Mouse (Mus musculus) heart, adult 2 months (tissue): ENCODE data around the gene Fam81a. TPM values are rescaled to one million over a fixed set of nuclear protein-coding genes. Genes with fewer than 3 reads are reported as not detected.

Experiments
- DNase-seq, 2 experiments: peaks; one replicate each; pipeline ENCODE4 v3.0.0; 2021
- H3K27ac ChIP-seq: fragments of 200-600 bp; 2 replicates; pipeline ENCODE4 v1.8.1; 2022
- H3K27me3 ChIP-seq: fragments of 200-500 bp; 2 replicates; pipeline ENCODE4 v1.6.1; 2012; ENCODE audit warnings: mild to moderate bottlenecking, low read length, inconsistent platforms, mixed read lengths; ENCODE audit not compliant: control insufficient read depth, insufficient read depth
- H3K36me3 ChIP-seq: fragments of 200-500 bp; 2 replicates; pipeline ENCODE4 v1.6.1; 2012; ENCODE audit warnings: low read length, inconsistent platforms; ENCODE audit not compliant: control insufficient read depth, insufficient read depth
- H3K4me1 ChIP-seq: fragments of 200-500 bp; 2 replicates; pipeline ENCODE4 v1.6.1; 2011; ENCODE audit warnings: low read length; ENCODE audit not compliant: control insufficient read depth, insufficient read depth
- H3K4me3 ChIP-seq: fragments of 200-600 bp; 2 replicates; pipeline ENCODE4 v1.8.1; 2022
- H3K79me2 ChIP-seq: fragments of 200-500 bp; replicated peaks from 2 replicates; pipeline ENCODE4 v1.6.1; 2012; ENCODE audit warnings: mild to moderate bottlenecking, inconsistent platforms, low read length, moderate library complexity, mixed read lengths; ENCODE audit not compliant: control insufficient read depth, insufficient read depth
- H3K9ac ChIP-seq: fragments of 200-500 bp; 2 replicates; pipeline ENCODE4 v1.6.1; 2012; ENCODE audit warnings: low read depth, mild to moderate bottlenecking, control low read depth, inconsistent platforms, low read length, mixed read lengths
- CTCF ChIP-seq: fragments of 200-600 bp; IDR thresholded peaks from 2 replicates; pipeline ENCODE4 v1.8.1; 2022; ENCODE audit warnings: antibody characterized with exemption, mild to moderate bottlenecking, moderate library complexity
- EP300 ChIP-seq: fragments of 200-500 bp; IDR thresholded peaks from 2 replicates; pipeline ENCODE4 v1.6.1; 2011; ENCODE audit warnings: low read depth, low read length, control low read depth; ENCODE audit not compliant: insufficient read depth
- POLR2A ChIP-seq: fragments of 200-500 bp; IDR thresholded peaks from 2 replicates; pipeline ENCODE4 v1.6.1; 2011; ENCODE audit warnings: mild to moderate bottlenecking, low read depth, low read length, control low read depth; ENCODE audit not compliant: insufficient read depth
- WGBS: fragments of 180-500 bp; shearing (Covaris S2); methylation state at CpG from one replicate; pipeline ENCODE4 v1.1.7; 2018; 5-methylcytosine and 5-hydroxymethylcytosine counted together
- intact Hi-C: fragments of 180-260 bp; cut with DNase I; formaldehyde crosslinking; loops from one replicate; pipeline ENCODE4 v1.15.1; 2025
- polyA plus RNA-seq: library from polyadenylated mRNA; depleted of rRNA; stranded (reverse); fragments of >200 nt; gene quantifications from 2 replicates; pipeline ENCODE4 v1.2.3, GENCODE M21; 2012
- total RNA-seq, 2 experiments: library from RNA; stranded (reverse); gene quantifications; 2 replicates each; pipeline ENCODE4 v1.2.3; 2021

Gene Fam81a
- total and polyA plus RNA-seq, 3 experiments, result 9.0 to 32.6 (median 30.7) TPM

GRCm38 (mm10) chr9:70090541-70090940 lies 51.8 kb downstream of the Fam81a start:
- H3K27me3 ChIP-seq, result no peaks in the 10 kb centered on the region
- TF ChIP-seq CTCF, result no peak
- no peak for TF ChIP-seq EP300
- no peak for TF ChIP-seq POLR2A
- no peak overlapping the region for H3K4me3 ChIP-seq
- no peaks in the 10 kb centered on the region; the same call in 1 of the 2 replicates for H3K4me1 ChIP-seq
- H3K36me3 ChIP-seq, result no peaks in the 10 kb centered on the region
- H3K9ac ChIP-seq, result no peak overlapping the region
- no peak overlapping the region for H3K27ac ChIP-seq
- H3K79me2 ChIP-seq, result no peaks in the 10 kb centered on the region
- DNase-seq, result no peak
- intact Hi-C loops, result no loop called here
- 71% methylated on average over 10 of the region's 10 CpGs for WGBS

- TF ChIP-seq EP300 (no peak), CTCF (no peak), POLR2A (no peak)
- no peak for DNase-seq
- H3K36me3 ChIP-seq, result no peaks in the 10 kb centered on the region
- H3K4me1 ChIP-seq, result no peaks in the 10 kb centered on the region; the same call in 1 of the 2 replicates
- no peak overlapping the region for H3K9ac ChIP-seq
- H3K79me2 ChIP-seq, result no peaks in the 10 kb centered on the region
- WGBS, result 59% methylated on average over 6 of the region's 6 CpGs
- intact Hi-C loops, result no loop called here
- H3K4me3 ChIP-seq, result no peak overlapping the region
- no peaks in the 10 kb centered on the region for H3K27me3 ChIP-seq
- H3K27ac ChIP-seq, result no peak overlapping the region
Observed at GRCm38 (mm10) chr9:70088786-70089096, 53.6 kb downstream of the Fam81a start.

GRCm38 (mm10) chr9:70088041-70088785 lies 54.1 kb downstream of the Fam81a start:
- Histone ChIP-seq H3K36me3 (no peaks in the 10 kb centered on the region), H3K79me2 (no peaks in the 10 kb centered on the region), H3K4me3 (no peak overlapping the region), H3K9ac (no peak overlapping the region), H3K4me1 (no peaks in the 10 kb centered on the region; the same call in 1 of the 2 replicates), H3K27me3 (no peaks in the 10 kb centered on the region), H3K27ac (no peak overlapping the region)
- 47% methylated on average over 19 of the region's 19 CpGs for WGBS
- TF ChIP-seq EP300 (no peak), POLR2A (no peak), CTCF (no peak)
- intact Hi-C loops, result no loop called here
- DNase-seq, result peak in 1 of 2 experiments; percentile 24

GRCm38 (mm10) chr9:70087379-70087778 lies 55.0 kb downstream of the Fam81a start:
- Histone ChIP-seq H3K4me1 (no peaks in the 10 kb centered on the region; the same call in 1 of the 2 replicates), H3K9ac (no peak overlapping the region), H3K27me3 (no peaks in the 10 kb centered on the region), H3K27ac (no peak overlapping the region), H3K79me2 (no peaks in the 10 kb centered on the region), H3K36me3 (no peaks in the 10 kb centered on the region), H3K4me3 (no peak overlapping the region)
- no peak for DNase-seq
- TF ChIP-seq CTCF (no peak), POLR2A (no peak), EP300 (no peak)
- 60% methylated on average over 5 of the region's 5 CpGs for WGBS
- intact Hi-C loops, result no loop called here

- intact Hi-C loops, result no loop called here
- TF ChIP-seq EP300, result no peak
- TF ChIP-seq POLR2A, result no peak
- TF ChIP-seq CTCF, result no peak
- Histone ChIP-seq H3K9ac (no peak overlapping the region), H3K4me3 (no peak overlapping the region), H3K27me3 (no peaks in the 10 kb centered on the region), H3K36me3 (no peaks in the 10 kb centered on the region), H3K79me2 (no peaks in the 10 kb centered on the region), H3K4me1 (no peaks in the 10 kb centered on the region; the same call in 1 of the 2 replicates), H3K27ac (no peak overlapping the region)
- WGBS, result 27% methylated on average over 6 of the region's 6 CpGs
- no peak for DNase-seq
Observed at GRCm38 (mm10) chr9:70086091-70086490, 56.3 kb downstream of the Fam81a start.

- 56% methylated on average over 11 of the region's 11 CpGs for WGBS
- TF ChIP-seq EP300, result no peak
- peak; percentile 82 for TF ChIP-seq CTCF
- no peak for TF ChIP-seq POLR2A
- Histone ChIP-seq H3K27ac (no peak overlapping the region), H3K4me3 (no peak overlapping the region), H3K36me3 (no peaks in the 10 kb centered on the region), H3K27me3 (no peaks in the 10 kb centered on the region), H3K4me1 (no peaks in the 10 kb centered on the region; the same call in 1 of the 2 replicates), H3K9ac (no peak overlapping the region), H3K79me2 (no peaks in the 10 kb centered on the region)
- peak; percentile 18 to 48 for DNase-seq
- intact Hi-C loops, result no loop called here
Observed at GRCm38 (mm10) chr9:70084107-70084506, 58.3 kb downstream of the Fam81a start.
